Mouse (Mus musculus) small intestine, adult 2 months (tissue): ENCODE results near the gene Zc3h7a.

Source experiments
- CTCF ChIP-seq: fragments of 200-500 bp; IDR thresholded peaks from 2 replicates; pipeline ENCODE4 v1.5.1; 2012; ENCODE audit warnings: low read depth, mild to moderate bottlenecking, control low read depth, inconsistent platforms, low read length, moderate library complexity, mixed read lengths; ENCODE audit not compliant: insufficient replicate concordance, insufficient read length; ENCODE audit errors: extremely low read depth
- POLR2A ChIP-seq: fragments of 200-500 bp; IDR thresholded peaks from 2 replicates; pipeline ENCODE4 v1.6.1; 2012; ENCODE audit warnings: low read depth, mild to moderate bottlenecking, control low read depth, inconsistent platforms, low read length, moderate library complexity

- TF ChIP-seq CTCF, result no peak
- TF ChIP-seq POLR2A, result no peak
Measured at GRCm38 (mm10) chr16:11093717-11094386, 82.3 kb downstream of the Zc3h7a start.
